Mouse (Mus musculus) liver, embryonic 15.5 days (tissue): Measurements from ENCODE around the gene Thegl. TPM values are rescaled to one million over a fixed set of nuclear protein-coding genes. Genes with fewer than 3 reads are reported as not detected.
"Not testable (repeated sequence)": the region's sequence is repeated elsewhere in the genome, so short reads cannot be mapped to it uniquely, and the experiment has no call there.

ENCODE experiments used
- ATAC-seq: fragments of 200-750 bp; cut with Nextera tagmentation; 2 replicates; pipeline ENCODE4 v1.8.0; 2017; ENCODE audit warnings: moderate number of reproducible peaks, mild to moderate bottlenecking, moderate library complexity; ENCODE audit not compliant: insufficient read depth
- H3K27ac ChIP-seq: fragments of 300-500 bp; sonication (generic); replicated peaks from 2 replicates; pipeline ENCODE4 v1.5.1; 2015; ENCODE audit warnings: mild to moderate bottlenecking, inconsistent platforms
- H3K27me3 ChIP-seq: fragments of 300-500 bp; sonication (generic); 2 replicates; pipeline ENCODE4 v1.6.1; 2015; ENCODE audit warnings: mild to moderate bottlenecking, inconsistent platforms
- H3K36me3 ChIP-seq: fragments of 300-500 bp; sonication (generic); replicated peaks from 2 replicates; pipeline ENCODE4 v1.6.1; 2015; ENCODE audit warnings: moderate library complexity, mild to moderate bottlenecking, inconsistent platforms
- H3K4me1 ChIP-seq: fragments of 300-500 bp; sonication (generic); replicated peaks from 2 replicates; pipeline ENCODE4 v1.6.1; 2015; ENCODE audit warnings: inconsistent platforms
- H3K4me2 ChIP-seq: fragments of 300-500 bp; sonication (generic); 2 replicates; pipeline ENCODE4 v1.6.1; 2015; ENCODE audit warnings: moderate library complexity, mild to moderate bottlenecking, inconsistent platforms
- H3K4me3 ChIP-seq: fragments of 300-500 bp; sonication (generic); replicated peaks from 2 replicates; pipeline ENCODE4 v1.5.1; 2015; ENCODE audit warnings: mild to moderate bottlenecking, inconsistent platforms
- H3K9ac ChIP-seq: fragments of 300-500 bp; sonication (generic); 2 replicates; pipeline ENCODE4 v1.6.1; 2015; ENCODE audit warnings: moderate library complexity, mild to moderate bottlenecking, inconsistent platforms
- H3K9me3 ChIP-seq: fragments of 300-500 bp; sonication (generic); replicated peaks from 2 replicates; pipeline ENCODE4 v1.6.1; 2016; ENCODE audit warnings: inconsistent platforms
- WGBS: fragments of 180-500 bp; shearing (Covaris S2); methylation state at CpG from one replicate; pipeline ENCODE4 v1.1.7; 2015; ENCODE audit warnings: mixed read lengths; ENCODE audit not compliant: insufficient replicate concordance; 5-methylcytosine and 5-hydroxymethylcytosine counted together
- polyA plus RNA-seq: library from polyadenylated mRNA; unstranded; fragments of >200 nt; fragmentation: Nextera tagmentation; extraction: Ambion mirVana; gene quantifications from 2 replicates; pipeline ENCODE4 v1.2.1, GENCODE M21; 2015

Gene Thegl
- polyA plus RNA-seq, 1 experiment from 2014 or later = 0.32 TPM

DNA sequence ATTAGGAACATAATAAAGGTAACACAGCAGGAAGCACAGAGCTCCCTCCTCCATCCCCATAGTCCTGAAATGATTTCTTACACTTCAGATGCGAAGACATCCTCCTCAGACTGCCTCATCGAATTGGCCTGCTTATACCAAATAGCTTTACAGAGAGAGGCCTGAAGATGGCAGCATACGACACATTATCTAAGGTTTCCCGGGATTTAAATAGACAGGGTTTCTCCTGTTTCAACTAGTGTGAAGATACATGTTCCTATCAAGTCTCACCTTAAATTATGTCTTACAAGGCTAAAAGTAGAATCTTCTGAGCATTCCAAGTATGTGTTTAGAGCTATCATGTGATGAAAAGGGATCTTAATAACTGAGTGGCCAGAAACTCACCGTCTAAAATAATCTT lies 17.4 kb upstream of the Thegl start:
- Histone ChIP-seq H3K9me3 (no peaks in the 10 kb centered on the region), H3K27me3 (no peaks in the 10 kb centered on the region), H3K4me1 (peaks cover under 1% of the 10 kb centered on the region), H3K4me2 (no peak overlapping the region), H3K9ac (no peak overlapping the region), H3K36me3 (peaks cover 71% of the 10 kb centered on the region), H3K4me3 (no peak overlapping the region), H3K27ac (no peak overlapping the region)
- 62% methylated on average over 5 of the region's 5 CpGs for WGBS
- ATAC-seq = no peak

DNA sequence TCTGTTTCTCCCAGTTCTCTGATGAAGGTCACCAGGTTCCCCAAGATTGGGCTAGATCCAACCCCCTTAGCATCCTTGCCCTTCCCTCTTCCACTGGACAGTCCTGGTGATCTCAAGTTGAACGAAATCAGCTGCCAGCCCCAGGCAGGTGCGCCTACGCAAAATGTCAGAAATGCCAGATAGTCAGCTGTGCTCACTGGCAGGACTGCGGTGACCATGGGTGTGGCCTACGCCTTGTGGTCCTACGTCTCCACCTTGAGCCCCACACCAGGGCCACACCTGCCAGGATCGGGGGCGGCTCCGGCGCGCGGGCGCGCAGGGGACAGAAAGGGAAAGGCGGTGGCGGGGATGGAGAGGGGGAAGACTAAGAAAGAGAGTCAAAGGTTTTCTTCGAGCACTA lies 14.6 kb upstream of the Thegl start:
- Histone ChIP-seq H3K4me1 (no peaks in the 10 kb centered on the region; the same call in 1 of the 2 replicates), H3K4me3 (no peak overlapping the region), H3K4me2 (no peak overlapping the region), H3K9ac (no peak overlapping the region), H3K27ac (no peak overlapping the region), H3K27me3 (no peaks in the 10 kb centered on the region), H3K36me3 (peaks cover 44% of the 10 kb centered on the region), H3K9me3 (no peaks in the 10 kb centered on the region)
- WGBS = 85% methylated on average over 17 of the region's 17 CpGs
- ATAC-seq = no peak

DNA sequence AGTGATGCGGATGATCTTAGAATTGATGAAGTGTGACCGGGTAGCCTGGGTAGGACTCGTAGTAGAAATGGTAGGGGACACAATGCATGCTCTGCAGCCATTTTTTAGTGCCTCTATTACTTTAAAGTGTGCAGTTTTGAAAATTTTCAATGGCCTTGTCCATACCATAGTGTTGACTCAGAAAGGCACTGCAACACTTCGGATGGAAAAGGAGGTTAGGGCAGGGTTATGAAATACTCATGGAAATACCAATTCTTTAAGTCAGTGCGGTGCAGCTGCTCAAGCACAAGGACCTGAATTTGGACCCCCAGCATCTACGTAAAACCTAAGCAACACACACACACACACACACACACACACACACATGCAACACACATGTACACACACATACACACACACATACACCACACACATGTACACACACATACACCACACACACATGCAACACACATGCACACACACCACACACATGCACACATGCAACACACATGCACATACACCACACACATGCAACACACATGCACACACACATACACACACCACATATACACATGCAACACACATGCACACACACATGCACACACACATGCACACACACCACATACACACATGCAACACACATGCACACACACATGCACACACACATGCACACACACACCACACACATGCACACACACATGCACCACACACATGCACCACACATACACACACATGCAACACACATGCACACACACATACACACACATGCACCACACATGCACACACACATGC lies 11.6 kb upstream of the Thegl start, which contains the start of gene Arl9:
TSS of gene Arl9 (plus strand) at position 5 of the 771 bp plus-strand sequence.
- H3K9me3 ChIP-seq = no peaks in the 10 kb centered on the region

DNA sequence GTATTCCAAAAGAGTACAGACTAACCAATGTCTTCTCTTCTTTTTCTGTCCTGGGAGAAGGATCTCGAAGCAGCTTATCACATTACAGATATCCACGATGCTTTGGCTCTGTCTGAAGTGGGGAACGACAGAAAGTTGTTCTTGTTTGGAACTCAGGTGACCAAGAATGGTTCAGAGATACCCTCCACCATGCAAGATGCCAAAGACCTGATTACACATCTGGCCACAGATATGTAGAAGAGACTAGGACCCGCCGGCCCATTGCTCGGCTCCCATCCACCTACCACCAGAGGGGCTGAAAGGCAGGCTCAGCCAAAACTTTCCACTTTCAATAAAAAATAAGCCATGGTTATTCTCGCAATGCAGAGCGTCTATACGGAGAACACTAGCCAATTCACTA lies 5.5 kb upstream of the Thegl start:
- Histone ChIP-seq H3K9ac (no peak overlapping the region), H3K27ac (0 out of 2 replicates have a peak overlapping the region, but pooled peaks have one; percentile 26)

More for the DNA sequence above, 11.6 kb upstream of the Thegl start, which contains the start of gene Arl9:
- ATAC-seq = no peak
- Histone ChIP-seq H3K27me3 (no peaks in the 10 kb centered on the region), H3K9ac (no peak within 1 kb of the TSS), H3K4me3 (no peak within 1 kb of the TSS), H3K4me1 (no peaks in the 10 kb centered on the region), H3K36me3 (peaks cover 18% of the 10 kb centered on the region), H3K4me2 (no peak within 1 kb of the TSS), H3K27ac (no peak within 1 kb of the TSS)
- WGBS = 83% methylated on average over 6 of the region's 6 CpGs

DNA sequence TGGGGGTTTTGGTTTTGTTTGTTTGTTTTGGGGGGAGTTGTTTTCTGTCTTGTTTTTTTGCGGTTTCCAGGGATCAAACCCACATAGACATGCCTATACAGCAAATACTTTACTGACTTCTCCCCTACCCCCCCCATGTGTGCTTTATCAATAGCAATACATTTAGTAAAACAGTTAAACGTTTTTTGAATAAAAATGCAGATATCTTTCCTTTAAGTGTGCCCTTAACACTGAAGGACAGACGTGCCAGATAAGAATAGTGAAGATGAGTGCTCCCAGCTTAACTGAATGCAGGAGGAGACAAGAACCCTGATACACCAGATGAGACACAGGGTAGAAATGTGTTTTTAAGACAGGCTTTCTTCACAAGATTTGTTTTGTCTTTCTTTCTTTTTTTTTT lies 4.7 kb upstream of the Thegl start:
- no peak overlapping the region for H3K9ac ChIP-seq
- no peaks in the 10 kb centered on the region for H3K27me3 ChIP-seq
- H3K9me3 ChIP-seq = no peaks in the 10 kb centered on the region
- H3K4me2 ChIP-seq = no peak overlapping the region
- H3K36me3 ChIP-seq = no peaks in the 10 kb centered on the region
- 26% methylated on average over 3 of the region's 3 CpGs for WGBS
- ATAC-seq = peak; percentile 52; the same call in 1 of the 2 replicates
- no peak overlapping the region for H3K4me3 ChIP-seq
- H3K4me1 ChIP-seq = peaks cover 31% of the 10 kb centered on the region
- H3K27ac ChIP-seq = peak overlapping the region; percentile 46; the same call in 1 of the 2 replicates

More for the DNA sequence above, 5.5 kb upstream of the Thegl start:
- Histone ChIP-seq H3K27me3 (no peaks in the 10 kb centered on the region), H3K4me2 (no peak overlapping the region), H3K36me3 (no peaks in the 10 kb centered on the region), H3K9me3 (no peaks in the 10 kb centered on the region), H3K4me3 (no peak overlapping the region), H3K4me1 (peaks cover 24% of the 10 kb centered on the region)
- 59% methylated on average over 9 of the region's 9 CpGs for WGBS
- peak; percentile 40; the same call in 1 of the 2 replicates for ATAC-seq

DNA sequence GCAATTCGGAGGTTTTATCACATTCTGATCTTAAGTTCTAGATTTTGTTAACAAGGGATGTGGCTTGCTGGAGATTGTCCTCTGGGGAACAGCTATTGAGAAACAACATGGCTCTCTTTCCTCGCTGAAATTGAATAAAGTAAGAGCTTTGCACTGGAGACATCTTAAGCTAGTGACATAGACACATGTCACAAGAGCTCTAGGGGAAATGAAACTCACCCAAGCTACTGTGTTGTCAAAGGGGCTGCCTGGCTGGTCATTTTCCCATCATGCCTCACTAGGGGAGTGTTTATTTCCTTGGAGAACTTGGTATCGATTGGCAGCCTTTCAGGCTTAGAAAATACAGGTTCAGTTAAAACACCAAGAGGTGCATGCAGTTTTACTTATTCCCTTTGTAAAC lies 2.7 kb upstream of the Thegl start:
- no peak overlapping the region for H3K4me2 ChIP-seq
- no peaks in the 10 kb centered on the region for H3K9me3 ChIP-seq
- 49% methylated on average over 3 of the region's 3 CpGs for WGBS
- H3K4me1 ChIP-seq = peaks cover 34% of the 10 kb centered on the region
- no peak for ATAC-seq
- H3K9ac ChIP-seq = no peak overlapping the region
- 0 out of 2 replicates have a peak, but pooled peaks cover 3% of the 10 kb centered on the region for H3K27me3 ChIP-seq
- no peaks in the 10 kb centered on the region for H3K36me3 ChIP-seq
- H3K27ac ChIP-seq = no peak overlapping the region
- H3K4me3 ChIP-seq = no peak overlapping the region

DNA sequence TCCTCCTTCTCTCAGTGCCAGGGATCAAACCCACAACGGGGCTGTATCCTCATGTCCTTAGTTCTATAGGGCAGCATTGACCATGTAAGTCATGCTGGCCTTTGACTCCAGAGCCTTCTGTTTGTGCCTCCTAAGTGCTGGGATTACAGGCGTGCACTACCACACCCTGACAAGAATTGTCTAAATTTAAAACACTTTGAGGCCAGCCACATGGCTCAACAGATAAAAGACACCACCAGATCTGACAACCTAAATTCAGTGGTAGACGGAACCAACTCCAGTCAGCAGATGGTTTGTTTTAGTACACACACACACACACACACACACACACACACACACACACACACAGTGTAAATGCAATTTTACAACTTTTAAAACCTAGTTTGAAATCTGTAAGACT lies 12.2 kb downstream of the Thegl start:
- 38% methylated on average over 3 of the region's 3 CpGs for WGBS
- Histone ChIP-seq H3K9ac (no peak overlapping the region), H3K4me2 (no peak overlapping the region), H3K36me3 (no peaks in the 10 kb centered on the region), H3K4me3 (no peak overlapping the region), H3K27me3 (no peaks in the 10 kb centered on the region), H3K9me3 (no peaks in the 10 kb centered on the region), H3K27ac (no peak overlapping the region), H3K4me1 (peaks cover 11% of the 10 kb centered on the region)
- ATAC-seq = peak; percentile 67; the same call in 1 of the 2 replicates

DNA sequence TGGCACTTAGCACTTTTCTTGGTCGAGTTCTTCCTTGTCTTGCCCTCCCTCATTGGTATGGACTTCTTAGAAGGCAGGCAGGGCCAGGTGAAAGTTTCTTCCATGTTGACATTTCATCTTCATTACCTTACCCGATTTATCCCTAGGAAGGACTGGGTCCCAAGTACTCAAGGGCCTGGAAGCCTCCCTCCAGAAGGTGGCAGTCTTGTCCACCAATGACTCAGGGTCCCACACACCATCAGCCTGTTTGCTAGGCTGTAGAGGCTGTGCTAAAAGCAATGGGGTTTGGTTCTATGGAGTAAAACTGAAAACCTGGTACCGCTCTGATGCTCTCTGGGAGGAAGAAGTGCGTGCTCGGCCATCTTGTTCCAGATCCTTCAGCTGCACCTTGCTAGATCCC lies 13.9 kb downstream of the Thegl start:
- no peaks in the 10 kb centered on the region for H3K36me3 ChIP-seq
- H3K4me1 ChIP-seq = peaks cover 11% of the 10 kb centered on the region
- no peak for ATAC-seq
- H3K4me3 ChIP-seq = no peak overlapping the region
- no peak overlapping the region for H3K27ac ChIP-seq
- 72% methylated on average over 5 of the region's 5 CpGs for WGBS
- no peaks in the 10 kb centered on the region for H3K27me3 ChIP-seq
- H3K9me3 ChIP-seq = no peaks in the 10 kb centered on the region
- H3K9ac ChIP-seq = no peak overlapping the region
- no peak overlapping the region for H3K4me2 ChIP-seq

DNA sequence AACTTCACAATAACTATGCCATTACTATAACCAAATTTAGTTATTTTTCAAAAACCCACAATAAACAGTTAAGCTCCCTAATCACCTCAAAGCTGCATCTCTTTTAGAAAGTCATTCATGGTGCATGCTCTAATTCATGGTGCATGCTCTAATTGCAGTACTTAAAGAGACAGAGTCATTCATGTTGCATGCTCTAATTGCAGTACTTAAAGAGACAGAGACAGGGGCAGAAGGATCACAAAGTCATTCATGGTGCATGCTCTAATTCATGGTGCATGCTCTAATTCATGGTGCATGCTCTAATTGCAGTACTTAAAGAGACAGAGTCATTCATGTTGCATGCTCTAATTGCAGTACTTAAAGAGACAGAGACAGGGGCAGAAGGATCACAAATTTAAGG lies 19.3 kb downstream of the Thegl start:
- not testable (repeated sequence) for H3K27me3 ChIP-seq, H3K9ac ChIP-seq, H3K4me2 ChIP-seq, H3K36me3 ChIP-seq, ATAC-seq, H3K27ac ChIP-seq, H3K9me3 ChIP-seq, H3K4me3 ChIP-seq
- H3K4me1 ChIP-seq = peaks cover 11% of the 10 kb centered on the region; the same call in 1 of the 2 replicates

DNA sequence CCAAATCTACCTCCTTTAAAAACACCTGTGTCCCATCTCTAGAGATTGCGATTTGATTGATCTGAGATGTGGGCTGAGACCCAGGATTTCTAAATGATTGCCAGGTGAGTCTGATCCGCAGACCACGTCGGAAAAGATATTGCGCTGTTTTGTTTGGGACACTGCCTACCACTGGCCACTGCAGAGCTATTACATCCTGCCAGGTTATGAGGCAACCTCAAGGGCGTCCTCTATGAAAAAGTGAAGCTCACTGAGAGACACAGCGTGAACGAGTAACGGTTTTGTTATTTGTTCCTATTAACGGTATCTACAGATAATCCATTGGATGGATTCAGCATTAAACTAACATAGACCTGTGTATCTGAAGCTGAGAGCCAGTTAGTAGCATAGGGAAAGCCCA lies 22.6 kb downstream of the Thegl start:
- peaks cover 11% of the 10 kb centered on the region; the same call in 1 of the 2 replicates for H3K4me1 ChIP-seq
- no peak overlapping the region for H3K9ac ChIP-seq
- no peak overlapping the region for H3K4me2 ChIP-seq
- no peaks in the 10 kb centered on the region for H3K27me3 ChIP-seq
- WGBS = 78% methylated on average over 10 of the region's 10 CpGs
- ATAC-seq = no peak
- no peak overlapping the region for H3K4me3 ChIP-seq
- no peaks in the 10 kb centered on the region for H3K36me3 ChIP-seq
- H3K27ac ChIP-seq = no peak overlapping the region
- no peaks in the 10 kb centered on the region for H3K9me3 ChIP-seq

DNA sequence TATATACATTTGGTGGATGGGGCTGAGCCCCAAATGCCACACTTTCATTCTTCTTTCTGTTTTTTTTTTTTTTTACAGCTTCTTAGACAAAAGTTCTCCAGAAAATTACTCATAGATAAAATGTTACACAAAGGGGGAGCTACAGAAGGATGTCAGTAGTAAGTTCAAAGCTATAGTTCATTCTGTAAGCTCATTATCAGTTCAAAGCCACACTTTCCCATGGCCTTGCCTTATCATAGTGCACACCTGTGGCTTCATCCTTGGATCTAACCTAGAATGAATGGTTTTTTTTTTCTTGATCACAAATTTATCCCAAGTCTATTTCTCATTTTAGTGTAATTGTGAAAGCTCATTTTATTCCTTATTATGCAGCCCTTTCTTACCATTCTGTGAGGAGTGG lies 23.6 kb downstream of the Thegl start:
- ATAC-seq = no peak
- no peak overlapping the region for H3K27ac ChIP-seq
- H3K36me3 ChIP-seq = no peaks in the 10 kb centered on the region
- no peaks in the 10 kb centered on the region for H3K27me3 ChIP-seq
- no peak overlapping the region for H3K4me3 ChIP-seq
- no peaks in the 10 kb centered on the region for H3K9me3 ChIP-seq
- no peak overlapping the region for H3K9ac ChIP-seq
- no peak overlapping the region for H3K4me2 ChIP-seq
- H3K4me1 ChIP-seq = peaks cover 11% of the 10 kb centered on the region; the same call in 1 of the 2 replicates

DNA sequence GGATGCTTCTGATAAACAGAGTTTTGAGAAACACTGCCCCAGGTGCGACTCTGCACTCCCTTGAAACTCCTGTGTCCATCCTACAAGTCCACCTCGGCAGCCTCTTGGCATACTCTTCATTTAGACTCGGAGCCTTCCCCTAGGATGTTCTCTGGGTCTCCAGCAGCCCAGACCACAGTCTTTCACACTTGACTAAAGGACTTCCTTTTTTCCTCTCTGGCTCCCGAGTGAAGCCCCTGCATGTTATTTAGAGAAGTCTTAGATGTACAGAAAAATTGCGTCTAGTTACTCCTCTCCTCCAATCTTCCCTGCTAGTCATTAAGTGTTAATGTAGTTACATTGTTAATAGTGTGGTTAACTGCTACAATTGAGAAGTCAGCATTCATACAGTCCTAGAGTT lies 28.5 kb downstream of the Thegl start:
- Histone ChIP-seq H3K27me3 (no peaks in the 10 kb centered on the region), H3K27ac (no peak overlapping the region), H3K4me3 (no peak overlapping the region), H3K9ac (no peak overlapping the region), H3K9me3 (no peaks in the 10 kb centered on the region), H3K4me2 (no peak overlapping the region), H3K4me1 (peaks cover 5% of the 10 kb centered on the region; the same call in 1 of the 2 replicates), H3K36me3 (no peaks in the 10 kb centered on the region)
- WGBS = 23% methylated on average over 5 of the region's 5 CpGs
- ATAC-seq = no peak
